Mouse (Mus musculus) liver, adult 2 months (tissue): ENCODE measurements at regions not wholly inside any gene's neighbourhood (a gene's known extent, or its start where the extent isn't known, plus 50 kb on each side); places are given as distances from the start of the nearest gene placed in this dataset.

Experiments used
- CTCF ChIP-seq: fragments of 200-500 bp; IDR thresholded peaks from 2 replicates; pipeline ENCODE4 v1.5.1; 2011; ENCODE audit warnings: low read depth, low read length, control low read depth
- POLR2A ChIP-seq: fragments of 200-500 bp; IDR thresholded peaks from 2 replicates; pipeline ENCODE4 v1.6.1; 2011; ENCODE audit warnings: low read length, control low read depth; ENCODE audit not compliant: insufficient read depth; ENCODE audit errors: extremely low read depth

DNA sequence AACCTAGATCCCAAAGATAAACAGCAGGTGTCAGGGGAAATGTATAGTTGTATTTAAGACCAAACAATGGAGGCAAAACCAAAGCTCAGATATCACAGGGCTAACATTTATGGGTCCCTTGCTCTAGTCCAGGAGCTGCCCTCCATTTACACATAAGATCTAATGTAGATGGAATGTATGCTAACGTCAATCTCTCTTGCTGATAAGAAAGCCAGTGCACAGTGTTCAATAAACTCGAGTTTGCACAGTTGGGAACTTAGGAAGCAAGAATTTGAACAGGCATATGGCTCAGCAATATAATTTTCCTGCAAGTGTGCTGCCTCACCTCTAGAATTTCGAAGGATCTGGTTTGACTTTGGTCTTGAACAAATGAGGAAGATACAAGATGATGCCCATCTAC, 620.9 kb upstream of the Tenm4 start:
- TF ChIP-seq CTCF (no peak), POLR2A (no peak)
